ENCODE assay signal across 10 mouse cellular contexts in the genomic region with DNA sequence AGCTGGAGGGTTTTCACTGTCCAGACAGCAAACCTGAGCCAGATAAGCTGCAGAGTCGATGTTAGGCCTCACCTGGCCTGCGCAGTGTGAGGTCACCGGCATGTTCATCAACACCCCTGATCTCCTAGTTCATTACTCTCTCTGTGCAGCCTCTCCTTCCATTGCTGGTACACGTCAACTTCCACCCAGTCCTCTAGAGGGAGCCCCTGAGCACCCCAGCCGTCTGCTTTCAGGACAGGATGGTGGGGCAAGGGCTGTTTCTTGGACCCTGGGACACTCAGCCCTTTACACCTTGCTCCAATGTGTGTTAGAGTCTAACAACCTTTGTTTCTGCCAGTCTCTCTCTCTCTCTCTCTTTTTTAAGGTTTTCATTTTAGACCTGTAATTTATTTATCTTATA. TPM values are rescaled to one million over a fixed set of nuclear protein-coding genes. Genes with fewer than 3 reads are reported as not detected.
DNase-seq lines count a peak whose midpoint lies in the region; ATAC-seq and TF ChIP-seq lines count a peak whose summit lies in the region.
"Had no signal": no experiment of that assay in that cellular context is flagged by ENCODE, and none has a peak within 500 bp of the region (broad histone marks: within the 10 kb centered on the region; RNA-seq: fewer than 3 reads in every experiment).

No protein-coding gene starts in this region.

- peak; percentile 47; the same call in 1 of the 2 replicates for TF ChIP-seq POLR2A in CH12.LX (IDR thresholded peaks at IDR 0.05; ENCODE audit: low read depth, low read length)
- TF ChIP-seq POLR2A in lung, adult 2 months (IDR thresholded peaks at IDR 0.05; ENCODE audit: borderline replicate concordance, extremely low read depth, low read depth, low read length), result no peak

- H3K4me1 ChIP-seq in kidney, postnatal 0 days (replicated peaks; ENCODE audit: insufficient read depth, low read length), result no peaks in the 10 kb centered on the region
- peaks cover 51 to 74% of the 10 kb centered on the region in 2 experiments for H3K4me1 ChIP-seq in CH12.LX (ENCODE audit: control insufficient read depth in 1 of 2, insufficient read depth in 2 of 2)
- no peaks in the 10 kb centered on the region for H3K4me1 ChIP-seq in lung, adult 2 months (ENCODE audit: control insufficient read depth, insufficient read depth, low read length)
- no peaks in the 10 kb centered on the region for H3K4me1 ChIP-seq in forebrain, embryonic 15.5 days
- H3K4me1 ChIP-seq: heart, embryonic 10.5 days; lung, embryonic 15.5 days had no signal

- H3K4me2 ChIP-seq in kidney, postnatal 0 days (ENCODE audit: low read length), result no peak overlapping the region
- no peak overlapping the region for H3K4me2 ChIP-seq in CH12.LX (ENCODE audit: insufficient read depth, low read depth, poor library complexity, severe bottlenecking)
- no peak overlapping the region for H3K4me2 ChIP-seq in forebrain, embryonic 15.5 days (replicated peaks)
- H3K4me2 ChIP-seq: lung, embryonic 15.5 days had no signal

- no peaks in the 10 kb centered on the region for H3K27me3 ChIP-seq in kidney, postnatal 0 days (ENCODE audit: insufficient read depth, low read length)
- H3K27me3 ChIP-seq in CH12.LX (replicated peaks), result no peaks in the 10 kb centered on the region
- H3K27me3 ChIP-seq in splenic B cell, adult 2 months (ENCODE audit: control insufficient read depth, insufficient read depth, low read length, poor library complexity, severe bottlenecking), result no peaks in the 10 kb centered on the region
- H3K27me3 ChIP-seq in forebrain, embryonic 15.5 days, result no peaks in the 10 kb centered on the region
- H3K27me3 ChIP-seq: lung, embryonic 15.5 days had no signal

- no peak for DNase-seq in kidney, postnatal 0 days (ENCODE audit: low spot score)
- DNase-seq in kidney, adult 11 months, result no peak
- peak; percentile 89 for DNase-seq in CH12.LX (ENCODE audit: extremely low read depth)
- no peak for DNase-seq in lung, adult 2 months
- peak; percentile 87 for DNase-seq in splenic B cell, adult 2 months (ENCODE audit: low read depth, low spot score)
- no peak for DNase-seq in gastrocnemius, postnatal 14 days

- TF ChIP-seq EP300 in CH12.LX (IDR thresholded peaks at IDR 0.05; ENCODE audit: low read length), result no peak

- TF ChIP-seq RAD21 in CH12.LX (IDR thresholded peaks at IDR 0.05; ENCODE audit: low read depth, low read length), result peak; percentile 75

- peak; percentile 50 for TF ChIP-seq CTCF in kidney, postnatal 0 days (IDR thresholded peaks at IDR 0.05; ENCODE audit: low read depth)
- peak; percentile 79 to 84 for TF ChIP-seq CTCF in CH12.LX (conservative IDR thresholded peaks at IDR 0.05 in 1 of 2, IDR thresholded peaks at IDR 0.05 in 1 of 2; ENCODE audit: low read depth in 2 of 2, low read length in 2 of 2)
- TF ChIP-seq CTCF in lung, adult 2 months (IDR thresholded peaks at IDR 0.05; ENCODE audit: insufficient read depth, low read length), result peak; percentile 24; the same call in 1 of the 2 replicates

- intact Hi-C loops in gastrocnemius, postnatal 14 days (cut with DNase I; ENCODE audit: low total_unique reads), result no loop called here

- no peaks in the 10 kb centered on the region for H3K79me2 ChIP-seq in CH12.LX (replicated peaks; ENCODE audit: control insufficient read depth, extremely low read depth, insufficient read depth, poor library complexity, severe bottlenecking)

- WGBS in kidney, postnatal 0 days, result 67% methylated on average over 5 of the region's 5 CpGs
- WGBS in lung, adult 2 months, result 65% methylated on average over 5 of the region's 5 CpGs
- WGBS in forebrain, embryonic 15.5 days, result 77% methylated on average over 5 of the region's 5 CpGs

- no peak overlapping the region for H3K9ac ChIP-seq in kidney, postnatal 0 days (ENCODE audit: low read depth, low read length)
- no peak overlapping the region; the same call in 1 of the 2 replicates for H3K9ac ChIP-seq in CH12.LX (ENCODE audit: insufficient read depth, low read depth)
- H3K9ac ChIP-seq in forebrain, embryonic 15.5 days (replicated peaks), result no peak overlapping the region
- H3K9ac ChIP-seq: lung, embryonic 15.5 days had no signal

- no peak overlapping the region for H3K27ac ChIP-seq in kidney, postnatal 0 days
- H3K27ac ChIP-seq in CH12.LX (ENCODE audit: insufficient read depth, low read depth), result peak overlapping the region; percentile 85
- H3K27ac ChIP-seq in forebrain, embryonic 15.5 days (replicated peaks), result no peak overlapping the region
- H3K27ac ChIP-seq: heart, embryonic 10.5 days; lung, embryonic 15.5 days had no signal

- in situ Hi-C loops in CH12.LX (cut with MboI; ENCODE audit: low pct_ligation_motif_present, low pct_unique_long_range_greater_than_20kb, low sequenced_read_pairs), result loop anchor here (5.0 to 25.0 kb wide), 4 partner anchors 33 to 1948 kb away; no protein-coding TSS in a partner anchor

- no peaks in the 10 kb centered on the region for H3K36me3 ChIP-seq in kidney, postnatal 0 days (ENCODE audit: insufficient read depth, low read length)
- H3K36me3 ChIP-seq in CH12.LX (replicated peaks in 1 of 2; ENCODE audit: control insufficient read depth in 1 of 2, insufficient read depth in 1 of 2, low read length in 1 of 2), result no peaks in the 10 kb centered on the region
- H3K36me3 ChIP-seq in splenic B cell, adult 2 months (ENCODE audit: control insufficient read depth, insufficient read depth, low read length, poor library complexity, severe bottlenecking), result no peaks in the 10 kb centered on the region
- H3K36me3 ChIP-seq in forebrain, embryonic 15.5 days, result no peaks in the 10 kb centered on the region
- H3K36me3 ChIP-seq: heart, embryonic 10.5 days; lung, embryonic 15.5 days had no signal

- dilution Hi-C loops in CH12.LX (cut with MboI; ENCODE audit: extremely low pct_ligation_motif_present, extremely low pct_unique_long_range_greater_than_20kb, low sequenced_read_pairs), result no loop called here

- no peak overlapping the region for H3K4me3 ChIP-seq in kidney, postnatal 0 days (replicated peaks; ENCODE audit: low read depth, low read length)
- H3K4me3 ChIP-seq in CH12.LX (replicated peaks in 1 of 3; ENCODE audit: low read depth in 2 of 3, low read length in 2 of 3, poor library complexity in 1 of 3), result no peak overlapping the region
- H3K4me3 ChIP-seq in lung, adult 2 months (replicated peaks; ENCODE audit: extremely low read depth, low read depth, low read length), result no peak overlapping the region
- H3K4me3 ChIP-seq in forebrain, embryonic 15.5 days, result no peak overlapping the region
- H3K4me3 ChIP-seq: heart, embryonic 10.5 days; lung, embryonic 15.5 days had no signal

- no peak for ATAC-seq in kidney, postnatal 0 days (replicated peaks; ENCODE audit: low FRiP score, low read depth)
- no peak for ATAC-seq in forebrain, embryonic 15.5 days (replicated peaks)
- no peak for ATAC-seq in erythroid progenitor cell, adult 5-6 weeks (replicated peaks; ENCODE audit: low FRiP score, poor library complexity, severe bottlenecking)

- H3K9me3 ChIP-seq in kidney, postnatal 0 days (replicated peaks; ENCODE audit: low read length), result no peaks in the 10 kb centered on the region
- no peaks in the 10 kb centered on the region for H3K9me3 ChIP-seq in CH12.LX (replicated peaks; ENCODE audit: low read length)
- H3K9me3 ChIP-seq in forebrain, embryonic 15.5 days, result no peaks in the 10 kb centered on the region
- H3K9me3 ChIP-seq: lung, embryonic 15.5 days had no signal

TF ChIP-seq in CH12.LX, 34 proteins besides CTCF, POLR2A, EP300 and RAD21:
- TF ChIP-seq MYC (IDR thresholded peaks at IDR 0.05; ENCODE audit: low read depth, low read length) (no peak), CHD2 (IDR thresholded peaks at IDR 0.05; ENCODE audit: low read length) (no peak; the same call in 1 of the 2 replicates), BHLHE40 (IDR thresholded peaks at IDR 0.05; ENCODE audit: low read depth, low read length) (no peak), SMC3 (IDR thresholded peaks at IDR 0.05; ENCODE audit: low read depth, low read length) (peak; percentile 79)

RNA-seq across cellular contexts. Expression of gene Tmem121, which starts 38.5 kb away (rescaled TPM):
- polyA plus RNA-seq in kidney, postnatal 0 days (2015; fragmentation: Nextera tagmentation; extraction: Ambion mirVana), result 6.4 and 6.9 TPM in 2 replicates
- not detected in 2 replicates for total RNA-seq in CH12.LX (2012; rRNA removed)
- not detected in 2 replicates for total RNA-seq in CH12.LX (2014; rRNA removed)
- not detected in 2 replicates for polyA plus RNA-seq in CH12.LX (2012; ENCODE audit: insufficient read length, low read depth)
- 0.52 and 0.60 TPM in 2 replicates for polyA plus RNA-seq in lung, adult 2 months (2012; rRNA removed)
- total RNA-seq in gastrocnemius, postnatal 14 days (2021), result under 1 TPM; 0.33 to 0.47 TPM
- 38.9 and 41.1 TPM in 2 replicates for polyA plus RNA-seq in forebrain, embryonic 15.5 days (2015; fragmentation: Nextera tagmentation; extraction: Ambion mirVana)
- total RNA-seq in erythroid progenitor cell, adult 5-6 weeks (2015; ENCODE audit: low replicate concordance), result not detected in 2 replicates
- not detected in 2 replicates for total RNA-seq in erythroid progenitor cell, adult 5-6 weeks (2017; ENCODE audit: low replicate concordance)

Comparison
In these comparisons a context has a peak if more than half of its experiments do, and no peak if none do; other contexts are left out.
1. DNase-seq: peak in CH12.LX (single experiment) and splenic B cell, adult 2 months (single experiment); none in kidney, postnatal 0 days (single experiment), kidney, adult 11 months (single experiment), lung, adult 2 months (single experiment) and gastrocnemius, postnatal 14 days (single experiment).
2. CTCF ChIP-seq: peak in every context shown above with its lines; median percentile 82 in CH12.LX; 50 in kidney, postnatal 0 days; 24 in lung, adult 2 months.